Mouse (Mus musculus) lung, embryonic 15.5 days (tissue): ENCODE results near the gene Card11. TPM values are rescaled to one million over a fixed set of nuclear protein-coding genes. Genes with fewer than 3 reads are reported as not detected.

Experiments
- ATAC-seq: fragments of 200-750 bp; cut with Nextera tagmentation; 2 replicates; pipeline ENCODE4 v1.8.0; 2017; ENCODE audit warnings: moderate number of reproducible peaks, borderline replicate concordance; ENCODE audit not compliant: low FRiP score, low TSS enrichment; ENCODE audit errors: extremely low read depth
- H3K27ac ChIP-seq: fragments of 300-500 bp; sonication (generic); 2 replicates; pipeline ENCODE4 v1.5.1; 2015; ENCODE audit warnings: moderate library complexity, mild to moderate bottlenecking, inconsistent platforms
- H3K27me3 ChIP-seq: fragments of 300-500 bp; sonication (generic); 2 replicates; pipeline ENCODE4 v1.6.1; 2015; ENCODE audit warnings: inconsistent platforms
- H3K36me3 ChIP-seq: fragments of 300-500 bp; sonication (generic); 2 replicates; pipeline ENCODE4 v1.6.1; 2015; ENCODE audit warnings: inconsistent platforms
- H3K4me1 ChIP-seq: fragments of 300-500 bp; sonication (generic); 2 replicates; pipeline ENCODE4 v1.6.1; 2015; ENCODE audit warnings: inconsistent platforms
- H3K4me2 ChIP-seq: fragments of 300-500 bp; sonication (generic); 2 replicates; pipeline ENCODE4 v1.6.1; 2015; ENCODE audit warnings: inconsistent platforms, mild to moderate bottlenecking, moderate library complexity
- H3K4me3 ChIP-seq: fragments of 300-500 bp; sonication (generic); 2 replicates; pipeline ENCODE4 v1.5.1; 2015; ENCODE audit warnings: mild to moderate bottlenecking, inconsistent platforms
- H3K9ac ChIP-seq: fragments of 300-500 bp; sonication (generic); 2 replicates; pipeline ENCODE4 v1.6.1; 2015; ENCODE audit warnings: inconsistent platforms
- H3K9me3 ChIP-seq: fragments of 300-500 bp; sonication (generic); 2 replicates; pipeline ENCODE4 v1.6.1; 2016; ENCODE audit warnings: inconsistent platforms
- WGBS: fragments of 180-500 bp; shearing (Covaris S2); methylation state at CpG from one replicate; pipeline ENCODE4 v1.1.7; 2015; 5-methylcytosine and 5-hydroxymethylcytosine counted together
- polyA plus RNA-seq: library from polyadenylated mRNA; unstranded; fragments of >200 nt; fragmentation: Nextera tagmentation; extraction: Ambion mirVana; gene quantifications from 2 replicates; pipeline ENCODE4 v1.2.1, GENCODE M21; 2015

The Card11 gene
- polyA plus RNA-seq, 1 experiment from 2014 or later = 0.57 TPM

DNA sequence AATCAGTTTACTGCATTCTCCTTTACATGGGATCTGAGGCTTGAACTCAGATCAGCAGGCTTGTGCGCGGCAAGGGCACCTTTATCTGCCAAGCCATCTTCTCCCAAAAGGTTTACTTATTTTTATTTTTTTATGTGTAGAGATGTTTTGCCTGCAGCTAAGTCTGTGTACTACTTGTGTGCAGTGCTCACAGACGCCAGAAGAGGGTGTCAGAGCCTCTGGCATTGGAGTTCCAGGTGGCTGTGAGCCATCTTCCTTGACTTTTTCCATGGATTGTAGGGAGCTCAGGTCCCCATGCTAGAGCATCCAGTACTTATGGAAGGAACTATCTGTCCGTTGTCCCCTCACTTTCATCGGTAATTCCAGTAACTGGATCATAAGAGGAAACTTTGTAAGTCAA, 140.7 kb downstream of the Card11 start:
- no peak overlapping the region for H3K9ac ChIP-seq
- H3K27me3 ChIP-seq = no peaks in the 10 kb centered on the region
- H3K4me3 ChIP-seq = no peak overlapping the region
- H3K27ac ChIP-seq = no peak overlapping the region
- WGBS = 80% methylated on average over 5 of the region's 5 CpGs
- H3K4me1 ChIP-seq = no peaks in the 10 kb centered on the region
- no peaks in the 10 kb centered on the region for H3K9me3 ChIP-seq
- no peak for ATAC-seq
- no peak overlapping the region for H3K4me2 ChIP-seq
- H3K36me3 ChIP-seq = no peaks in the 10 kb centered on the region

DNA sequence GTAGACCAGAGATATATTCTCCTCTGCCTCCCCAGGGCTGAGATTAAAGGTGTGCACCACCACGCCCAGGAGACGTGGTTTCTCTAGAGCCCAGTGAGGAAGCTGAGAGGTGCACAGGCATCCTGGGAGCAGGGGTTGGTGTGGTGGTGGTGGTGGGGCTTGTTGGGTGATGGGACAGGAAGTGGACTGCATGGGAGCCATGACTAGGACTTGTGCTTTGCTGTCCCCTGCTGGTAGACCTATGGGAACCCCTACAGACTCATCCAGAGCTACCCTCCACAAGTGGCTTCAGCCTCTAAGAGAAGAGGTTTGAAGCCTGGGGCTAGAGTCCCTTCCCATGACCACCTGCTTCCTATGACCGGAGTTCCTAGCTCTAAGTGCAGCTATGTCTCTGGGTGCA, 142.0 kb downstream of the Card11 start:
- 85% methylated on average over 3 of the region's 3 CpGs for WGBS
- Histone ChIP-seq H3K27me3 (no peaks in the 10 kb centered on the region), H3K4me3 (no peak overlapping the region), H3K4me2 (no peak overlapping the region), H3K4me1 (peaks cover 3% of the 10 kb centered on the region; the same call in 1 of the 2 replicates), H3K27ac (no peak overlapping the region), H3K9ac (no peak overlapping the region), H3K36me3 (no peaks in the 10 kb centered on the region), H3K9me3 (no peaks in the 10 kb centered on the region)
- ATAC-seq = no peak

DNA sequence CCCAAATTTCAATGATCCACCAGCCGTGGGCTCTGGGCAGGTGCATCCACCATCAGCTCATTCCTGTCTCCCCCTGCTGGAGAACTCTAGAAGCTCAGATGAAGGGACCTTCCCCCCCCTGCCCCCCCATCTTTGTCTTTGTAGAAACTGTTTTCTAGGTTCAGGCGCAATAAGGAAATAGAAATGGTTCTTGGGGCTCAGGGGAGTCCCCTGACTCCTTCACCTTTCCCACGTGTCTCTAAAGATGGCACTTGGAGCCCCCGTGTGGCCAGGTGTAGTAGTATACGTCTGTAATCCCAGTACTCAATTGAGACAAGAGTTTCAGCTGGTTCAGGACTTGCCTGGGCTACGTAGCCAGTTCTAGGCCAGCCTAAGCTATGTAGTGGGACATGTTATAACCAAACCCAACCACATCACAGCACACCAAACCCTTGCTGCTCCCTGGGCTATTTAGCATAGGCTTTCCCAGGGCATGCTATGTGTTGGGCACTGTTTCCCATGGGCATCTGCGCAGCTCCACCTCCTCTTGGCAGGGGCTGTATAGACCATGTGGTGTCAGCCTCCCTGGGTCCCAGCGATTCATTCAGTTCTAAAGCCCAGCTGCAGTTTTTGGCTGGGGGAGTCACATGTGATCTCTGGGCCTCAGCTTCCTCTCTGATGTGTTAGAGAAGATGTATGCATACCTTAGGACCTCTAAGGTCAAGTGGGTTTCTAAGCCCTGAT, 142.8 kb downstream of the Card11 start:
- H3K9me3 ChIP-seq = no peaks in the 10 kb centered on the region
- H3K4me2 ChIP-seq = no peak overlapping the region
- H3K27ac ChIP-seq = no peak overlapping the region
- WGBS = 56% methylated on average over 8 of the region's 8 CpGs
- H3K4me1 ChIP-seq = peaks cover 3% of the 10 kb centered on the region; the same call in 1 of the 2 replicates
- no peak overlapping the region for H3K9ac ChIP-seq
- H3K4me3 ChIP-seq = no peak overlapping the region
- ATAC-seq = no peak
- no peaks in the 10 kb centered on the region for H3K36me3 ChIP-seq
- H3K27me3 ChIP-seq = no peaks in the 10 kb centered on the region

DNA sequence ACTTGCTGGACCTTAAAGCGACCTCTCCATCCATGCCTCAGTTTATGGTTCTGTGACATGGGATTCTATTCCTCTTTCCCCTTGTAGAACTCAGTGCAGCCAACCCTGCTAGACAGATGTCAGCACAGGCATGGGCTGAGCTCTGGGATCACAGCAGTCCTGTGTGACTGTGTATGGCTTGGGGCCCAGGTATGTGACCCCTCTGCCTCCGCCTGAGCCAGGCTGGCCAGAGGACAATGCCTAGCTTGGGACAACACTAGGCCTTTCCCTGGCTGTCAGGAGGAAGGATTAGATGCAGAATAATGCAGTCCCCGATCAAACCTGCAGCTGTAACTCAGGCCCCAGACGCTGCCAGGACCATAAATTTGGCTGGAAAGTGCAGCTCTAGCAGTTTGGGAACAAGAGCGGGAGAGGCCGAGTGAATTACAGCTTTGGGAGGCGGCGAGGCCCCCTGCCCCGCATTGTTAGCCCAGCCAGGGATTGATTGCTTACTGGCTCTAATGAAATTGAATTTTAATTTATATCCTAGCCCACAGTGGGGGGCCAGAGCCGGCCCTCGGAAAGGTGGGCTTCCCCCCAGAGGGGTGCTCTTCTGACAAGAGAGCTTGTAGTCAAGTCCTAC, 144.4 kb downstream of the Card11 start:
- no peak for ATAC-seq
- WGBS = 63% methylated on average over 11 of the region's 11 CpGs
- no peaks in the 10 kb centered on the region for H3K36me3 ChIP-seq

DNA sequence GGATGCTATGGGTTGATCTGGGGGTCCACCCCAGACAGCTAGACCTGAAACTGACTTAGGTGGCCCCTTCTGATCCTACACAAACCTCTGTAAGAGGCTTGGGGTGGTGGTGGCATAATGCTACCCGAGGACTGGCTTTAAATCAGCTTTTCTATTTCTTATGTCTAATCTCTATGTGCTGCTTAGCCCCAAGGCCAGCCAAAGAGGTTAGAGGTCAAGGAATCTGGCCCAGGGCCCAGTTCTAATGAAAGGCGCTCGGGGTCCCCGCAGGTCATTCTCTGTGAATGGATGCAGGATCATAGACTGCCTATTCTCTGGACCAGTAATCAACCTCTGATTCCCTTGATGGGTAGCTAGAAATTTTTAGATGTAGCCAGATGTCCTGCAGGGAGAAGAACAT, 145.7 kb downstream of the Card11 start:
- Histone ChIP-seq H3K27ac (no peak overlapping the region), H3K4me2 (no peak overlapping the region), H3K36me3 (no peaks in the 10 kb centered on the region), H3K4me3 (no peak overlapping the region), H3K4me1 (peaks cover 3% of the 10 kb centered on the region; the same call in 1 of the 2 replicates), H3K9ac (no peak overlapping the region), H3K27me3 (no peaks in the 10 kb centered on the region), H3K9me3 (no peaks in the 10 kb centered on the region)
- WGBS = 73% methylated on average over 4 of the region's 4 CpGs
- ATAC-seq = no peak

More for the DNA sequence above, 144.4 kb downstream of the Card11 start:
- Histone ChIP-seq H3K4me1 (peaks cover 3% of the 10 kb centered on the region; the same call in 1 of the 2 replicates), H3K4me3 (no peak overlapping the region), H3K9ac (no peak overlapping the region), H3K27ac (no peak overlapping the region), H3K4me2 (no peak overlapping the region), H3K9me3 (no peaks in the 10 kb centered on the region), H3K27me3 (no peaks in the 10 kb centered on the region)

DNA sequence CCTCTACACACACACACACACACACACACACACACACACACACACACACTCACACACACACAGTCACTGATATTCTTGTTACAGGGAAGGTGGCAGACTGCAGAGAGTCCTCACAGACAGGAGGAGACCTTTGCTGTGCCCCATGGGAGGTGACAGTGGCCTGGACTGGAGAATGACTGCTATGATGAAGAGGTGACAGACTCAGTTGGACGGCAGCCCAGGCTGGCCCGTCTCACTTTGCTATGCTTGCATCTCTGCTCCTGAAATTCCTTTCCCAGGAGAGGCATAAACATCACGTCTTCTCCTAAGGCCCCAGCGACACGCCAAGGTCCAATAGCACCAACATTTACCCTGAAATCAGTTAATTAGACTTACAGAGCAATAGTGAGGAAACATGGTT, 146.7 kb downstream of the Card11 start:
- H3K27me3 ChIP-seq = no peaks in the 10 kb centered on the region
- H3K9ac ChIP-seq = no peak overlapping the region
- H3K9me3 ChIP-seq = no peaks in the 10 kb centered on the region
- H3K27ac ChIP-seq = no peak overlapping the region
- H3K4me3 ChIP-seq = no peak overlapping the region
- peaks cover 3% of the 10 kb centered on the region; the same call in 1 of the 2 replicates for H3K4me1 ChIP-seq
- no peak for ATAC-seq
- H3K4me2 ChIP-seq = no peak overlapping the region
- WGBS = 47% methylated on average over 5 of the region's 5 CpGs
- H3K36me3 ChIP-seq = no peaks in the 10 kb centered on the region

DNA sequence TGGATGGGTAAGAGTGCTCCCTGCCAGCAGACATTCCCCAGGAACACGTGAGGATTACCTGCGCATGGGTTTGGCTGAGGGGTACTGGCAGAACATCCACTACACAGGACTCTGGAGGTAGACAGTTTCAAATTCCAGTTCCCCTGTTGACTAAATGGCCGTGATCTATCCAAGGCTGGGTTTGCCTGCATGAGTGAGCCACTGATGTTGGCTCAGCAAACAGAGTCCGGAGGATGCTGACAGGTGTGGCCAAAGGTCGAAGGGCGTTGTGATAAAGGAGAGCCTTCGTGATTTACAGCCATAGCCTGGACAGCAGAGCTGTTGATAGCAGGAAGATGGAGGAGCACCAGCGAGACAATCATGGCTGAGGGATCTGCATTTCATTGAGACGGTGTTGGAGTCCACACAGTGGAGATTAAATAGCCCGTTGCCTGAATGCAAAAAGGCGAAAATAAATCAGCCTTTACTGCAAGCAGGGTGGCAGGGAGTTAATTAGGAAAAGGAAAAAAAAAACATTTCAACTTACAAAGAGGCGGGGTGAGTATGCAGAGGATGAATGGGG, 147.9 kb downstream of the Card11 start:
- no peak overlapping the region for H3K4me3 ChIP-seq
- no peak for ATAC-seq
- H3K4me2 ChIP-seq = no peak overlapping the region
- H3K36me3 ChIP-seq = no peaks in the 10 kb centered on the region
- H3K9ac ChIP-seq = no peak overlapping the region
- peaks cover 3% of the 10 kb centered on the region; the same call in 1 of the 2 replicates for H3K4me1 ChIP-seq
- no peaks in the 10 kb centered on the region for H3K27me3 ChIP-seq
- no peak overlapping the region for H3K27ac ChIP-seq
- 43% methylated on average over 12 of the region's 12 CpGs for WGBS
- H3K9me3 ChIP-seq = no peaks in the 10 kb centered on the region

DNA sequence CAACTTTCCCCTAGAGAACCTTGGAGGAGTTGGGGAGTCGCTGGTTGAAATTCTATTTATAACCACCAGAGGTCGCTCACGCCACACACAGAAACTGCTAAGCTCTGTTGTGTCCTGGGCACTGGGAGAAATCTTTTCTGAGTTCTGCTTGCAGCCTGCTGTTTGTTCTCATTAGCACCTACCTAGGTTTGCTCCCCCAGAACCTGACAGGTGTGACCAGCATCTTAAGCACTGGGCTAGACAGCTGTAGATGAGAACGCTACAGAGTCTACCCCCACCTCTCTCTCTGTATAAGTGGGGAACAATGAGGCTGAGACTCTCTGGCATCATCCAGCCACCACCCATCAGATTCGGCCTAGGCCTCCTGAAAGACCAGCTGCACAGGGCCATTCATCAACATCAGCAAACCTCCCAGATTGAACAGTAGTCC, 153.1 kb downstream of the Card11 start:
- Histone ChIP-seq H3K27me3 (no peaks in the 10 kb centered on the region), H3K36me3 (no peaks in the 10 kb centered on the region), H3K4me1 (no peaks in the 10 kb centered on the region), H3K9me3 (no peaks in the 10 kb centered on the region), H3K4me2 (no peak overlapping the region), H3K27ac (no peak overlapping the region), H3K9ac (no peak overlapping the region), H3K4me3 (no peak overlapping the region)
- peak; percentile 49; the same call in 1 of the 2 replicates for ATAC-seq
- WGBS = 5% methylated on average over 5 of the region's 5 CpGs

DNA sequence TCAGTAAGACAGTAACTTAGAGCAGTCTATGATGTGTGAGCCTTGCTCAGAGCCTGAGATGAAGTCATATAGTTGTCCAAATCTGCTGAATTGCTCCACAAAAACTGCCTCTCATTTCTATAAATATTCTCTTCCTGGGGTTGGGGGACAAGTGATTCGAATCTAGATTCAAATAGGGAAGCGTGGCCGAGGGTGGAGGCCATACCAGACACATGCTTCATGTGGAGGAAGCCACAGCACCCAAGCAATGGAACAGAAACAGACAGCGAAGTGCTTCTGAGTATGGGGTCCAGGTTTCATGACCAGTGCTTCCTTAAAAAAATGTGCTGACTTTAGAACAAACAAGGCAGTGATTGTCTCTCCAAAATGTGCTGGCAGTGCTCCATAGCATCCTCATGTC, 158.4 kb downstream of the Card11 start:
- Histone ChIP-seq H3K4me2 (no peak overlapping the region), H3K27ac (no peak overlapping the region), H3K4me3 (no peak overlapping the region), H3K36me3 (no peaks in the 10 kb centered on the region), H3K9ac (no peak overlapping the region), H3K27me3 (no peaks in the 10 kb centered on the region), H3K9me3 (no peaks in the 10 kb centered on the region), H3K4me1 (no peaks in the 10 kb centered on the region)
- 64% methylated on average over 4 of the region's 4 CpGs for WGBS
- no peak for ATAC-seq

DNA sequence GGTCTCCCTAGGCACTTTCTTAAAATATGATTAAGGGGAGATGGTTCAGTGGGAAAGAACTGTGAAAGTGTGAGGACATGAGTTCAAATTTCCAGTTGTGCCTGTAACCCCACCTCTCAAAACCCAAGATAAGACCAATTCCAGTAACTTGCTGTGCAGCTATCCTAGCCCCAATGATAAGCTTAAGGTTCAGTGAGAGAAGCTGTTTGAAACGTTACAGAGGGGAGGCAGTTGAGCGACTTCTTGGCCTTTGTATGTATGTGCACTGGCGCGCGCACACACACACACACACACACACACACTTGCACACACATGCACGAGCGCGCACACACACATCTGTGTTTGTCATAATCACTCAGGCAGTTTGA, 169.3 kb downstream of the Card11 start:
- H3K27me3 ChIP-seq = no peaks in the 10 kb centered on the region
- H3K4me1 ChIP-seq = peaks cover 31% of the 10 kb centered on the region
- no peaks in the 10 kb centered on the region for H3K9me3 ChIP-seq
- H3K4me2 ChIP-seq = peak overlapping the region; percentile 57
- peak overlapping the region; percentile 92; the same call in 1 of the 2 replicates for H3K4me3 ChIP-seq
- 74% methylated on average over 8 of the region's 8 CpGs for WGBS
- H3K9ac ChIP-seq = no peak overlapping the region
- no peak overlapping the region for H3K27ac ChIP-seq
- H3K36me3 ChIP-seq = no peaks in the 10 kb centered on the region
- ATAC-seq = no peak

DNA sequence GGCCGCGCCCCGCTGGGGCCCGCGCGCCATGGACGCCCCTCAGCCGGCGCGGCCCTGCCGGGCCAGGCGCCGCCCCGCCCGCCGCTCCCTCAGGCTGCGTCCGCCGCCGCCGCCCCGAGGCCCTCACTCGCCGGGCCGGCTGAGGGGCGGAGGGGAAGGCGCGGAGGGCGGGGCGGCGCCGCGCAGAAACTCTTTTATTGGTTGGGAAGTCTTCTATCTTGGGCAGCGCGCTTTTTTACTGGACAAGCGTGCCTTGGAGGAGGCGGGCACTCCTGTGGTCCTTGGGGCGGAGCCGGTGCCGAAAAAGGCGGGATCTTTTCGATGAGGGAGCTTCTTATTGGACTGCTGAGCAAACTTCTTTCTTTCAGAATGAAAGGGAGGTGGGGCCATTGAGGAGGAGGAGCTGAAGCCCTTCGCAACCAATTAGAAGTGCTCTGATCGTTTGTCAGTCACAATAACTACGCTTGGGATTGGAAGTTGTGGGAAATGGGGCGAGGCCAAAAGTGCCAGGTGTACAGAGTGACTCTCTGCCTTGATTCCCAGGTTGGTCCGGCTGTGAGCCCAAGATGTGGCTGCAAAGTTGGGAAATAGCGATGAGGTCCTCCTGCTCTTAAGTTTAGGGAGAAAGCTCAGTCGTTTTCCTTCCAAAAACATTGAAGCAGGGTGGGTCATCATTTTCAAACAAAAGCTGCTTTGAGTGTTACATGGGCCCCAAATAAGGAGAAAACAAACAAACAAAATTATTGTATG, 169.9 kb downstream of the Card11 start, which contains the start of gene Gna12:
Gna12 (minus strand) TSS at position 118 of the 750 bp plus-strand sequence.
- no peaks in the 10 kb centered on the region for H3K36me3 ChIP-seq
- H3K4me3 ChIP-seq = peak within 1 kb of the TSS; percentile 92
- peaks cover 31% of the 10 kb centered on the region for H3K4me1 ChIP-seq
- H3K27ac ChIP-seq = peak within 1 kb of the TSS; percentile 85
- peak; percentile 98 for ATAC-seq
- under 1% methylated on average over 43 of the region's 49 CpGs for WGBS
- H3K4me2 ChIP-seq = peak within 1 kb of the TSS; percentile 94
- no peaks in the 10 kb centered on the region for H3K9me3 ChIP-seq
- no peaks in the 10 kb centered on the region for H3K27me3 ChIP-seq
- H3K9ac ChIP-seq = peak within 1 kb of the TSS; percentile 71
